Mouse (Mus musculus): ENCODE data around the gene Spsb3.

Spsb3 gene

GRCm38 (mm10) chr17:24895571-24896240 is 9.3 kb downstream of the Spsb3 start:
- no peak for DNase-seq (ENCODE audit: low spot score in 2 of 2)

GRCm38 (mm10) chr17:24896241-24896992 is 10.0 kb downstream of the Spsb3 start, which contains the start of gene Nme3:
Gene Nme3, plus strand, starts transcription at chr17:24896500.
- peak; percentile 64 to 66 for DNase-seq (ENCODE audit: low spot score in 2 of 2)

GRCm38 (mm10) chr17:24896993-24897269 is 10.5 kb downstream of the Spsb3 start:
- no peak for DNase-seq (ENCODE audit: low spot score in 2 of 2)

- no peak for DNase-seq (ENCODE audit: low spot score in 2 of 2)
Observed at GRCm38 (mm10) chr17:24897600-24897999, 11.2 kb downstream of the Spsb3 start.

DNA sequence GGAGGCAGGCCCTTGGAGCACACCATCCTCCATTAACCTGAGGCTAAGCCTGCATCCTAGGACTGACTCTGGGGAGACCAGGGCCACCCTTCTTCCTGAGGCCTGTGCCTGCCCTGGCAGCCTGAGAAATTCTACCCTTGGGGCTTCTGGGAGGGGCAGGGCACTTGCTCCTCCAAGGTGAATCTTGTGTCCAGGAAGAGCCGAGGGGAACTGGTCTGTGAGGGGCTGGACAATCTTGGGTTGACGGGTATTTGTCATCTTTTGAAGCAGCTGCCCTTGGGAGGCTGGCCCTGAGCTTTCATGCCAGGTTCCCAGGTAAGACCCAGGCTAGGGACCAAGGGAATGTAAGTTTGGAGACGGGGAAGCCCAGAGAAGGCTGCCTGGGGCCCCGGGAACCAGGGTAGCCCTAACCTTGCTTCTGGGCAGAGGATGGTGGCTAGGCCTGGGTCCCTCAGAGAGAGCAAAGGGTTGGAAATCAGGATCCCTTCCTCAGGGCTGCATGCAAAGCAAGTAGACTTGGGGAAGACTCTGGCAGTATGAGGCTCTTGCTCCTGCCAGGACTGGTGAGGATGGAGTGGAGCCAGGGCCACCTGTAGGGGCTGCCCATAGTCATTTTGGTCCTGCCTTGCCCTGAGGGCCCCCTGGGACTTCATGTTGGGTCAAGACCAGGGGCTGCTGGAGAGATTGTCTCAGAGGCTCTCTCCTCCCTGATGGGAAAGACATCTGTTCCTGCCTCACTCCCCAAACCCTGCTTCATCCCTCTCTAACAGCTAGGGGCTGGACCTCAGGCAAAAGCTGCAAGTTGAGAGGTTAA is 11.8 kb downstream of the Spsb3 start:
- no peak for DNase-seq (ENCODE audit: low spot score in 2 of 2)

- no peak for DNase-seq (ENCODE audit: low spot score in 2 of 2)
Observed at GRCm38 (mm10) chr17:24899153-24899552, 12.7 kb downstream of the Spsb3 start.

- DNase-seq (ENCODE audit: low spot score in 2 of 2): no peak
Observed at GRCm38 (mm10) chr17:24900014-24900413, 13.6 kb downstream of the Spsb3 start.

DNA sequence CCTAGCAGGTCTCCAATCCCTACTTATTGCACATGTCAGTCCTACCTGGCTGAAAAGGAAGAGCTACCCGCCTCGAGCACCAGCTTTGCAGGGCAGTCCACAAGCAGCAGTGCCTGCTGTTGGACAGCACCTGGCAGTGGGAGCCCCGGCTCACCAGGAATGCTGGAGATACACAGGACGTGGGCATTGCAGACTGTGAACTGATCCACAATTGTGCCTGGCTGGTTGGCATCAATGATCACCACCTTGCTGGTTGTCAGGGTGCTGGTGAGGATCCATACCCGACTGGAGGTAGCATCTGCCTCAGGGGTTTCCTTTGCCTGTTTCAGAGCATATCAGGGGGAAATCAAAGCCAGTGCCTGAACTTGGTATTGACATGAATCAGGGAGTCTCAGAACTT is 15.7 kb downstream of the Spsb3 start:
- DNase-seq (ENCODE audit: low spot score in 2 of 2): no peak

GRCm38 (mm10) chr17:24902671-24903474 is 16.4 kb downstream of the Spsb3 start:
- no peak for DNase-seq (ENCODE audit: low spot score in 2 of 2)

- DNase-seq (ENCODE audit: low spot score in 2 of 2): no peak
Observed at GRCm38 (mm10) chr17:24903767-24904166, 17.3 kb downstream of the Spsb3 start.

GRCm38 (mm10) chr17:24907591-24907990 is 21.1 kb downstream of the Spsb3 start:
- DNase-seq (ENCODE audit: low spot score in 2 of 2): no peak

GRCm38 (mm10) chr17:24913984-24914383 is 27.5 kb downstream of the Spsb3 start:
- no peak for DNase-seq (ENCODE audit: low spot score in 2 of 2)

- no peak for DNase-seq (ENCODE audit: low spot score in 2 of 2)
Observed at GRCm38 (mm10) chr17:24923246-24923645, 36.8 kb downstream of the Spsb3 start.

DNA sequence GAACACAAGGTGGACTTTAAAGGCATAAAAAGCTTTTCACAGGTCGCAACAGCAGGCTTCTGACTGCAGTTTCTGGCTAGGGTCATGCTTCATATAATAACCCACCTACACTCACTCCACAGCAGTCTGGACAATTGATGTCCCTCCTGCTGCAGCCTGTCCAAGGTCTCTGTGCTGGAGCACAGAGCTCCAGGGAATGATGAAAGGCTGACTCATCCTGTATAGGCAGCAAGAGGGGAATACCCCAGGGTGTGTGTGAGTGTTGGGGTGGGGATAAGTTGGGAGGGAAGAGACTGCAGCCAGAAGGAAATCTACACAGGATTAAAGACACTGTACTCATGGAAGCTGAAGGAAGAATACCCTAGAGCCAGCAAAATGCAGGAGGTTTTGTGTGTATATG is 43.1 kb downstream of the Spsb3 start:
- DNase-seq (ENCODE audit: low spot score in 2 of 2): no peak

DNA sequence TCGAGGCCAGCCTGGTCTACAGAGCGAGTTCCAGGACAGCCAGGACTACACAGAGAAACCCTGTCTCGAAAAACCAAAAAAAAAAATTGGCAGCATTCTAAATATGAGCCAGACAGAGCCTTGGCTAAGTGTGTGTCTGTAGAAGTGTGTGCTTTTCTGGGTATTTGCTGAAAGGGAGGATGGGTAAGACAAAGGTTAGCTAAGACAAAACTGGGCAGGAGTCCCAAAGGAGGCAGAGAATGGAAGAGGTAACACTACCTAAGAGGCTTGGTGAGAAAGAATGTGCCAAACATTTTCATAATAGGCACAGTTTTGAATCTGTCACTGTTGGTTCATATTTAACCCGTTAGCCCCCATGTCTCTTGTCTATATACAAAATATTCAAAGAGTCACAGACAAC is 46.0 kb downstream of the Spsb3 start:
- DNase-seq (ENCODE audit: low spot score in 2 of 2): no peak

- no peak for DNase-seq (ENCODE audit: low spot score in 2 of 2)
Observed at GRCm38 (mm10) chr17:24933163-24933562, 46.7 kb downstream of the Spsb3 start.

GRCm38 (mm10) chr17:24934926-24935325 is 48.5 kb downstream of the Spsb3 start:
- no peak for DNase-seq (ENCODE audit: low spot score in 2 of 2)

DNA sequence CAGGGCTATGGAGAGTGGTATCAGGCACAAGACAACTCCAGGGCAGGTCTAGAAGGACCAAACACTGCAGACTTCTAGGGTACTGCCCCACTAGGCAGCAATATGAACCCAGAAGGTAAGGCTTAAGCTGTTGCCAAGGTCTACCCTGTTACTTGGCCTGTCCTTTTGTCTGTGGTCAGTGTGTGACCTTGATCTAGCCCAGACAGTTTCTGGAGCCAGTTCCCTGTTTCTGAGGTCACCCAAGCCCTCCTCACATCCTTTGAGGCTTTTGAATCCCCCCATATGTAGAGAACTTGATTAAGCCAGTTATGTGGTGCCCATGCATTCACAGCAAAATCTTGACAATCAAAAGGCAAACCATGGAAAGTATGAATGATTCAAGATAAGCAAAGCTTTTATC is 49.2 kb downstream of the Spsb3 start:
- no peak for DNase-seq (ENCODE audit: low spot score in 2 of 2)

DNA sequence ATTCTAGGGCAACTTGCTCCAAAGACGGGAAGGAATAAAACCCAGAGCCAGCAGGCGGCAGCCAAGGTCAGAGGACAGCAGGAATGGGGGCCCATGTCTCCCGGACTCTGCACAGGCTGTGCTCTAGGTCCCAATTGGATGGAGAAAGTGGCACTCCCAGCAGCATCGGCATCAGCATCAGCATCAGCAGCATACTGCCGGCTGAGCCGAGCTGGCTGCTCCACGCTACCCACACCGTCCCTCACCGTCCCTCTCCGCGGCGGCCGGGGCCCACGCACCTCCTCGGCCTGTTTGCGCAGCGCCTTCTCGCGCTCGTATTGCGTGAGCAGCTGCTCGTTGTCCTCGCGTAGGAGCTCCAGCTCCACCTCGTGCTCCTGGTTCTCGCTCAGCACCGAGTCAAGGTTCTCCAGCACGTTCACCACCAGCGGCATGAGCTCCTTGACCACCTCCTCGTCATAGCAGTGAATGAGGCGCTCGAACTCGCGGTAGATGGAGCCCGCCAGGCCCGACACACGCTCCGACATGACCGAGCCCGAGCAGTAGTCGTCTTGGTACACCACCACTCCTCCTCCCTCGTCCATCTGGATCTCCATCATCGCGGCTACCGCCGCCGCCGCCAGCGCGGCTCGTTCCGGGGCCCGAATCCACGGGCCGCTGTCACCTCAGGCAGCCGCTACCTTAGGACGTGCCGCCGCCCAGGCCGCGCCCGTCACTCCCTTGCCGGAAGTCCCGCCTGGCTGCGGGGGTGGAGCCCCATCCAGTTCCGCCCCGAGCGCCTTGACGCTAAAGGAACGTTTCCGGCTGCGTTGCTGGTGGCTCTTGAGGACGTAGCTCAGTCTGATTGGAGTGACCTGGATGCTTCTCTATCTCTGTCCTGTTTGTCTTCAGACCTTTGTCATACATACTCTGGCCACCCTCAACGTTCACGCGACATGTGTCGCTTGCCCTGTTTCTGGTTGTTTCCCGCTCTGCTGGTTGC is 50.1 kb downstream of the Spsb3 start, which contains the start of gene Mapk8ip3:
TSS of gene Mapk8ip3 (minus strand) at position 719 of the 979 bp plus-strand sequence.
- DNase-seq (ENCODE audit: low spot score in 2 of 2): peak; percentile 95 to 96

GRCm38 (mm10) chr17:24937266-24937665 is 50.8 kb downstream of the Spsb3 start:
- no peak for DNase-seq (ENCODE audit: low spot score in 2 of 2)

Measured in right cerebral cortex, postnatal 36 days (tissue).